Mouse (Mus musculus): Measurements from ENCODE around the gene Hectd2. TPM values are rescaled to one million over a fixed set of nuclear protein-coding genes. Genes with fewer than 3 reads are reported as not detected.

The Hectd2 gene
- total RNA-seq, 2 experiments from 2014 or later: 2.4 to 2.6 TPM

GRCm38 (mm10) chr19:36564396-36564795 is 10.0 kb downstream of the Hectd2 start:
- no peak for DNase-seq

- DNase-seq: peak; percentile 3
These were observed 19.5 kb downstream of the Hectd2 start for GRCm38 (mm10) chr19:36573986-36574385.

GRCm38 (mm10) chr19:36575159-36575558 is 20.7 kb downstream of the Hectd2 start:
- no peak for DNase-seq

- DNase-seq: no peak
These were observed 26.4 kb downstream of the Hectd2 start for GRCm38 (mm10) chr19:36580874-36581273.

- DNase-seq: no peak
These were observed 27.7 kb downstream of the Hectd2 start for GRCm38 (mm10) chr19:36582116-36582515.

- no peak for DNase-seq
These were observed 31.1 kb downstream of the Hectd2 start for GRCm38 (mm10) chr19:36585505-36585904.

- no peak for DNase-seq
These were observed 40.0 kb downstream of the Hectd2 start for GRCm38 (mm10) chr19:36594409-36594808.

- no peak for DNase-seq
These were observed 47.4 kb downstream of the Hectd2 start for GRCm38 (mm10) chr19:36601869-36602268.

GRCm38 (mm10) chr19:36602535-36603312 is 48.3 kb downstream of the Hectd2 start:
- no peak for DNase-seq

GRCm38 (mm10) chr19:36606270-36606669 is 51.8 kb downstream of the Hectd2 start:
- no peak for DNase-seq

GRCm38 (mm10) chr19:36609229-36609628 is 54.8 kb downstream of the Hectd2 start:
- DNase-seq: no peak

- no peak for DNase-seq
These were observed 55.9 kb downstream of the Hectd2 start for GRCm38 (mm10) chr19:36610309-36610708.

- DNase-seq: peak; percentile 49
These were observed 71.5 kb downstream of the Hectd2 start for GRCm38 (mm10) chr19:36625906-36626305.

GRCm38 (mm10) chr19:36626881-36627280 is 72.4 kb downstream of the Hectd2 start:
- DNase-seq: no peak

- no peak for DNase-seq
These were observed 75.0 kb downstream of the Hectd2 start for GRCm38 (mm10) chr19:36629394-36629910.

- no peak for DNase-seq
These were observed 75.9 kb downstream of the Hectd2 start for GRCm38 (mm10) chr19:36630361-36630760.

GRCm38 (mm10) chr19:36634771-36635170 is 80.3 kb downstream of the Hectd2 start:
- no peak for DNase-seq

- DNase-seq: no peak
These were observed 82.8 kb downstream of the Hectd2 start for GRCm38 (mm10) chr19:36637223-36637622.

GRCm38 (mm10) chr19:36637948-36638587 is 83.6 kb downstream of the Hectd2 start:
- DNase-seq: no peak

GRCm38 (mm10) chr19:36639072-36639471 is 84.6 kb downstream of the Hectd2 start:
- DNase-seq: no peak

GRCm38 (mm10) chr19:36641128-36641527 is 86.7 kb downstream of the Hectd2 start:
- no peak for DNase-seq

GRCm38 (mm10) chr19:36645308-36645889 is 91.0 kb downstream of the Hectd2 start:
- no peak for DNase-seq
